Mouse (Mus musculus) heart, adult 11 months (tissue): ENCODE results near the gene Hmg20b.

ENCODE experiments used
- DNase-seq: peaks from one replicate; pipeline ENCODE4 v3.0.0; 2022

Gene Hmg20b

GRCm38 (mm10) chr10:81377793-81378552 is 27.7 kb upstream of the Hmg20b start, which contains the start of gene Fzr1:
Fzr1 (minus strand) TSS chr10:81378516.
- DNase-seq: no peak

GRCm38 (mm10) chr10:81377362-81377664 is 27.0 kb upstream of the Hmg20b start:
- no peak for DNase-seq

GRCm38 (mm10) chr10:81376561-81377361 is 26.5 kb upstream of the Hmg20b start:
- DNase-seq: peak; percentile 94

- no peak for DNase-seq
Measured at GRCm38 (mm10) chr10:81375322-81375721, 25.0 kb upstream of the Hmg20b start.

GRCm38 (mm10) chr10:81367207-81367495 is 16.9 kb upstream of the Hmg20b start:
- DNase-seq: no peak

- DNase-seq: no peak
Measured at GRCm38 (mm10) chr10:81366477-81367206, 16.4 kb upstream of the Hmg20b start.

- DNase-seq: no peak
Measured at GRCm38 (mm10) chr10:81365672-81366476, 15.6 kb upstream of the Hmg20b start, which contains the start of gene 4930404N11Rik. 4930404N11Rik (minus strand) TSS chr10:81365816.

- peak; percentile 96 for DNase-seq
Measured at GRCm38 (mm10) chr10:81365073-81365472, 14.8 kb upstream of the Hmg20b start.

- DNase-seq: peak; percentile 96
Measured at GRCm38 (mm10) chr10:81364666-81365065, 14.4 kb upstream of the Hmg20b start.

- DNase-seq: peak; percentile 96
Measured at GRCm38 (mm10) chr10:81363436-81364346, 13.4 kb upstream of the Hmg20b start.

- no peak for DNase-seq
Measured at GRCm38 (mm10) chr10:81362336-81362949, 12.2 kb upstream of the Hmg20b start.

- no peak for DNase-seq
Measured at GRCm38 (mm10) chr10:81360721-81361120, 10.4 kb upstream of the Hmg20b start.

- DNase-seq: no peak
Measured at GRCm38 (mm10) chr10:81358841-81359240, 8.6 kb upstream of the Hmg20b start.

GRCm38 (mm10) chr10:81358209-81358608 is 7.9 kb upstream of the Hmg20b start:
- DNase-seq: peak; percentile 94

GRCm38 (mm10) chr10:81356991-81357844 is 6.9 kb upstream of the Hmg20b start, which contains the start of gene Mfsd12:
Mfsd12 (plus strand) TSS chr10:81357491.
- peak; percentile 99 for DNase-seq

GRCm38 (mm10) chr10:81356352-81356990 is 6.2 kb upstream of the Hmg20b start:
- peak; percentile 96 for DNase-seq

- DNase-seq: no peak
Measured at GRCm38 (mm10) chr10:81355533-81355932, 5.3 kb upstream of the Hmg20b start.

- DNase-seq: peak; percentile 92
Measured at GRCm38 (mm10) chr10:81354738-81355477, 4.6 kb upstream of the Hmg20b start.
